Mouse (Mus musculus): ENCODE data around the gene Ear10. TPM values are rescaled to one million over a fixed set of nuclear protein-coding genes. Genes with fewer than 3 reads are reported as not detected.
"Not testable (repeated sequence)": the region's sequence is repeated elsewhere in the genome, so short reads cannot be mapped to it uniquely, and the experiment has no call there.

Gene Ear10
- not detected for total RNA-seq (2021)
- long read RNA-seq, experiment 1, result 0 reads
- long read RNA-seq, experiment 2, result 0 reads

- DNase-seq, result not testable (repeated sequence)
Observed at GRCm38 (mm10) chr14:43923459-43923858, at the start of gene Ear10. Ear10 (minus strand) TSS chr14:43923559.

- DNase-seq, result not testable (repeated sequence)
Observed at GRCm38 (mm10) chr14:43956769-43957168, 33.4 kb upstream of the Ear10 start, which contains the start of gene Ang5. Ang5 (plus strand) TSS chr14:43957069.

- not testable (repeated sequence) for DNase-seq
Observed at GRCm38 (mm10) chr14:43955074-43955473, 31.7 kb upstream of the Ear10 start.

GRCm38 (mm10) chr14:43953382-43953781 is 30.0 kb upstream of the Ear10 start:
- DNase-seq, result not testable (repeated sequence)

- DNase-seq, result not testable (repeated sequence)
Observed at GRCm38 (mm10) chr14:43933399-43933798, 10.0 kb upstream of the Ear10 start.

- DNase-seq, result peak; percentile 26
Observed at GRCm38 (mm10) chr14:43932991-43933390, 9.6 kb upstream of the Ear10 start.

- DNase-seq, result not testable (repeated sequence)
Observed at GRCm38 (mm10) chr14:43925404-43925950, 2.1 kb upstream of the Ear10 start.

GRCm38 (mm10) chr14:43924688-43925403 is 1.5 kb upstream of the Ear10 start, which contains the start of gene Gm8113:
Gm8113 (plus strand) TSS chr14:43925390.
- DNase-seq, result peak; percentile 50

- not testable (repeated sequence) for DNase-seq
Observed at GRCm38 (mm10) chr14:43918214-43918613, 5.1 kb downstream of the Ear10 start.

- DNase-seq, result not testable (repeated sequence)
Observed at GRCm38 (mm10) chr14:43898577-43898976, 24.8 kb downstream of the Ear10 start.

GRCm38 (mm10) chr14:43895357-43895756 is 28.0 kb downstream of the Ear10 start:
- DNase-seq, result not testable (repeated sequence)

- DNase-seq, result not testable (repeated sequence)
Observed at GRCm38 (mm10) chr14:43891288-43891687, 32.1 kb downstream of the Ear10 start.

GRCm38 (mm10) chr14:43886235-43886634 is 37.1 kb downstream of the Ear10 start:
- DNase-seq, result not testable (repeated sequence)

- DNase-seq, result not testable (repeated sequence)
Observed at GRCm38 (mm10) chr14:43879966-43880545, 43.3 kb downstream of the Ear10 start.

GRCm38 (mm10) chr14:43877789-43878188 is 45.6 kb downstream of the Ear10 start:
- DNase-seq, result not testable (repeated sequence)

- DNase-seq, result not testable (repeated sequence)
Observed at GRCm38 (mm10) chr14:43875417-43875816, 47.9 kb downstream of the Ear10 start, which contains the start of gene Ear1. Ear1 (minus strand) TSS chr14:43875517.

- not testable (repeated sequence) for DNase-seq
Observed at GRCm38 (mm10) chr14:43874862-43875261, 48.5 kb downstream of the Ear10 start.

Other genes with a start within 250 kb of the Ear10 start
- not detected for gene Gm8165, start 246.4 kb downstream of the Ear10 start, total RNA-seq (2021)
- 1 to 10 TPM in 1 of 2 experiments, under 1 TPM in 1; 0.29 to 1.2 TPM for gene Gm7324, start 225.7 kb downstream of the Ear10 start, total RNA-seq (2021)
- gene Gm16506, start 196.1 kb downstream of the Ear10 start, total RNA-seq (2021), result not detected
- gene Gm6526, start 175.7 kb downstream of the Ear10 start, total RNA-seq (2021), result not detected
- not detected for gene Gm8180, start 138.8 kb downstream of the Ear10 start, total RNA-seq (2021)
- gene Ear1, start 48.0 kb downstream of the Ear10 start, total RNA-seq (2021), result under 1 TPM in 1 of 2 experiments, not detected in 1; 0.45 TPM
- gene Gm8113, start 1.8 kb upstream of the Ear10 start, total RNA-seq (2021), result under 1 TPM in 1 of 2 experiments, not detected in 1; 0.14 TPM
- gene Ang5, start 33.5 kb upstream of the Ear10 start, total RNA-seq (2021), result not detected
- not detected for gene Ang6, start 78.7 kb upstream of the Ear10 start, total RNA-seq (2021)
- 1 to 10 TPM in 1 of 2 experiments, under 1 TPM in 1; 0.70 to 1.2 TPM for gene Ear2, start 179.1 kb upstream of the Ear10 start, total RNA-seq (2021)
- gene Gm3327, start 200.3 kb upstream of the Ear10 start, total RNA-seq (2021), result not detected

Data from gastrocnemius, postnatal 10 days (tissue).